Mouse (Mus musculus) limb, embryonic 11.5 days (tissue): ENCODE data around the gene Gm11032. TPM values are rescaled to one million over a fixed set of nuclear protein-coding genes. Genes with fewer than 3 reads are reported as not detected.
"Not testable (repeated sequence)": the region's sequence is repeated elsewhere in the genome, so short reads cannot be mapped to it uniquely, and the experiment has no call there.

ENCODE experiments used
- ATAC-seq: fragments of 200-750 bp; cut with Nextera tagmentation; 2 replicates; pipeline ENCODE4 v1.8.0; 2017; ENCODE audit warnings: low read depth; ENCODE audit not compliant: insufficient number of reproducible peaks, low FRiP score, low TSS enrichment
- DNase-seq: peaks from one replicate; pipeline ENCODE4 v3.0.0-alpha.2; 2015; ENCODE audit warnings: low spot score
- H3K27ac ChIP-seq: fragments of 300-500 bp; sonication (generic); replicated peaks from 2 replicates; pipeline ENCODE4 v1.5.1; 2014; ENCODE audit warnings: low read depth, mild to moderate bottlenecking, low read length
- H3K27me3 ChIP-seq: fragments of 300-500 bp; sonication (generic); 2 replicates; pipeline ENCODE4 v1.6.1; 2014; ENCODE audit warnings: mild to moderate bottlenecking, low read length, mixed read lengths; ENCODE audit not compliant: control insufficient read depth, insufficient read depth
- H3K36me3 ChIP-seq: fragments of 300-500 bp; sonication (generic); 2 replicates; pipeline ENCODE4 v1.6.1; 2014; ENCODE audit warnings: mild to moderate bottlenecking, low read length, moderate library complexity, mixed read lengths; ENCODE audit not compliant: control insufficient read depth, insufficient read depth
- H3K4me1 ChIP-seq: fragments of 300-500 bp; sonication (generic); 2 replicates; pipeline ENCODE4 v1.6.1; 2014; ENCODE audit warnings: low read length, mixed read lengths; ENCODE audit not compliant: control insufficient read depth, insufficient read depth
- H3K4me2 ChIP-seq: fragments of 300-500 bp; sonication (generic); 2 replicates; pipeline ENCODE4 v1.6.1; 2014; ENCODE audit warnings: low read depth, mild to moderate bottlenecking, moderate library complexity; ENCODE audit not compliant: severe bottlenecking
- H3K4me3 ChIP-seq: fragments of 300-500 bp; sonication (generic); 2 replicates; pipeline ENCODE4 v1.5.1; 2014; ENCODE audit warnings: low read depth, low read length
- H3K9ac ChIP-seq: fragments of 300-500 bp; sonication (generic); 2 replicates; pipeline ENCODE4 v1.6.1; 2014; ENCODE audit warnings: mild to moderate bottlenecking, low read length
- H3K9me3 ChIP-seq: fragments of 300-500 bp; sonication (generic); 2 replicates; pipeline ENCODE4 v1.6.1; 2016; ENCODE audit warnings: low read length; ENCODE audit not compliant: control insufficient read depth
- WGBS: fragments of 180-500 bp; shearing (Covaris S2); extraction: QIAGEN DNeasy Blood & Tissue Kit; methylation state at CpG from one replicate; pipeline ENCODE4 v1.1.7; 2014; 5-methylcytosine and 5-hydroxymethylcytosine counted together
- polyA plus RNA-seq: library from polyadenylated mRNA; unstranded; fragments of >200 nt; fragmentation: Nextera tagmentation; extraction: Ambion mirVana; gene quantifications from 2 replicates; pipeline ENCODE4 v1.2.1, GENCODE M21; 2014

Gene Gm11032
- polyA plus RNA-seq, 1 experiment from 2014 or later, result not detected

GRCm38 (mm10) chr11:4634395-4634794, 14.5 kb downstream of the Gm11032 start:
- Histone ChIP-seq H3K9ac (no peak overlapping the region), H3K4me1 (no peaks in the 10 kb centered on the region; the same call in 1 of the 2 replicates), H3K4me3 (no peak overlapping the region), H3K27ac (no peak overlapping the region), H3K9me3 (no peaks in the 10 kb centered on the region), H3K4me2 (no peak overlapping the region), H3K36me3 (no peaks in the 10 kb centered on the region), H3K27me3 (no peaks in the 10 kb centered on the region)
- ATAC-seq, result no peak
- no peak for DNase-seq
- WGBS, result 75% methylated on average over 5 of the region's 5 CpGs

- H3K4me1 ChIP-seq, result no peaks in the 10 kb centered on the region; the same call in 1 of the 2 replicates
- no peak overlapping the region for H3K4me3 ChIP-seq
- H3K4me2 ChIP-seq, result peak overlapping the region; percentile 74; the same call in 1 of the 2 replicates
- no peaks in the 10 kb centered on the region for H3K9me3 ChIP-seq
- no peaks in the 10 kb centered on the region for H3K27me3 ChIP-seq
- H3K9ac ChIP-seq, result no peak overlapping the region
- WGBS, result 52% methylated on average over 5 of the region's 5 CpGs
- DNase-seq, result no peak
- H3K36me3 ChIP-seq, result no peaks in the 10 kb centered on the region; the same call in 1 of the 2 replicates
- ATAC-seq, result no peak
- no peak overlapping the region; the same call in 1 of the 2 replicates for H3K27ac ChIP-seq
Observed at GRCm38 (mm10) chr11:4636782-4637342, 17.0 kb downstream of the Gm11032 start.

- no peaks in the 10 kb centered on the region; the same call in 1 of the 2 replicates for H3K36me3 ChIP-seq
- H3K4me2 ChIP-seq, result peak within 1 kb of the TSS; percentile 74
- no peaks in the 10 kb centered on the region for H3K27me3 ChIP-seq
- H3K9ac ChIP-seq, result peak within 1 kb of the TSS; percentile 63
- peak; percentile 99 for DNase-seq
- WGBS, result under 1% methylated on average over 35 of the region's 35 CpGs
- no peaks in the 10 kb centered on the region for H3K9me3 ChIP-seq
- H3K27ac ChIP-seq, result no peak within 1 kb of the TSS; the same call in 1 of the 2 replicates
- no peaks in the 10 kb centered on the region; the same call in 1 of the 2 replicates for H3K4me1 ChIP-seq
- peak; percentile 91 for ATAC-seq
- H3K4me3 ChIP-seq, result peak within 1 kb of the TSS; percentile 74
Observed at GRCm38 (mm10) chr11:4637534-4638234, 17.8 kb downstream of the Gm11032 start, which contains the start of gene Ascc2. Ascc2 (plus strand) TSS chr11:4637747.

GRCm38 (mm10) chr11:4638261-4638660, 18.4 kb downstream of the Gm11032 start:
- H3K4me1 ChIP-seq, result no peaks in the 10 kb centered on the region; the same call in 1 of the 2 replicates
- H3K27ac ChIP-seq, result no peak overlapping the region
- no peaks in the 10 kb centered on the region for H3K27me3 ChIP-seq
- H3K4me2 ChIP-seq, result peak overlapping the region; percentile 74
- H3K36me3 ChIP-seq, result peaks cover under 1% of the 10 kb centered on the region; the same call in 1 of the 2 replicates
- peak overlapping the region; percentile 63 for H3K9ac ChIP-seq
- H3K4me3 ChIP-seq, result peak overlapping the region; percentile 74
- WGBS, result 28% methylated on average over 7 of the region's 7 CpGs
- 0 out of 2 replicates have a peak, but pooled peaks have one; percentile 16 for ATAC-seq
- H3K9me3 ChIP-seq, result no peaks in the 10 kb centered on the region
- no peak for DNase-seq

- Histone ChIP-seq H3K4me3 (no peak overlapping the region), H3K27ac (no peak overlapping the region)
- no peak for ATAC-seq
Observed at GRCm38 (mm10) chr11:4641185-4641584, 21.3 kb downstream of the Gm11032 start.

GRCm38 (mm10) chr11:4643722-4644121, 23.9 kb downstream of the Gm11032 start:
- Histone ChIP-seq H3K36me3 (peaks cover 7% of the 10 kb centered on the region; the same call in 1 of the 2 replicates), H3K4me2 (no peak overlapping the region), H3K27ac (no peak overlapping the region), H3K27me3 (no peaks in the 10 kb centered on the region), H3K4me1 (no peaks in the 10 kb centered on the region), H3K9ac (no peak overlapping the region), H3K9me3 (no peaks in the 10 kb centered on the region), H3K4me3 (no peak overlapping the region)
- ATAC-seq (no peak), DNase-seq (no peak)
- 69% methylated on average over 5 of the region's 5 CpGs for WGBS

More at GRCm38 (mm10) chr11:4641185-4641584, 21.3 kb downstream of the Gm11032 start:
- H3K4me2 ChIP-seq, result no peak overlapping the region
- H3K27me3 ChIP-seq, result no peaks in the 10 kb centered on the region
- no peak overlapping the region for H3K9ac ChIP-seq
- DNase-seq, result no peak
- peaks cover 4% of the 10 kb centered on the region; the same call in 1 of the 2 replicates for H3K36me3 ChIP-seq
- H3K9me3 ChIP-seq, result no peaks in the 10 kb centered on the region
- H3K4me1 ChIP-seq, result no peaks in the 10 kb centered on the region; the same call in 1 of the 2 replicates

- H3K4me2 ChIP-seq, H3K4me1 ChIP-seq, H3K27ac ChIP-seq, H3K27me3 ChIP-seq, ATAC-seq, H3K9ac ChIP-seq, DNase-seq, H3K4me3 ChIP-seq, H3K9me3 ChIP-seq: not testable (repeated sequence)
- 92% methylated on average over 4 of the region's 6 CpGs for WGBS
- H3K36me3 ChIP-seq, result peaks cover 15% of the 10 kb centered on the region; the same call in 1 of the 2 replicates
Observed at GRCm38 (mm10) chr11:4645180-4645579, 25.3 kb downstream of the Gm11032 start.

GRCm38 (mm10) chr11:4646409-4646808, 26.5 kb downstream of the Gm11032 start:
- DNase-seq (no peak), ATAC-seq (no peak)
- no peak overlapping the region for H3K9ac ChIP-seq

More at GRCm38 (mm10) chr11:4646409-4646808, 26.5 kb downstream of the Gm11032 start:
- peaks cover 17% of the 10 kb centered on the region; the same call in 1 of the 2 replicates for H3K36me3 ChIP-seq
- no peaks in the 10 kb centered on the region for H3K9me3 ChIP-seq
- no peaks in the 10 kb centered on the region for H3K27me3 ChIP-seq
- H3K4me1 ChIP-seq, result no peaks in the 10 kb centered on the region
- WGBS, result 89% methylated on average over 9 of the region's 9 CpGs
- H3K4me3 ChIP-seq, result no peak overlapping the region
- H3K27ac ChIP-seq, result no peak overlapping the region
- H3K4me2 ChIP-seq, result no peak overlapping the region
